Mouse (Mus musculus): Measurements from ENCODE around the gene Mast4.

Gene Mast4

GRCm38 (mm10) chr13:103037466-103037865 is 296.8 kb downstream of the Mast4 start:
- DNase-seq, result no peak

- no peak for DNase-seq
Observed at GRCm38 (mm10) chr13:103029377-103029776, 304.9 kb downstream of the Mast4 start.

- DNase-seq, result no peak
Observed at GRCm38 (mm10) chr13:103027456-103028078, 306.7 kb downstream of the Mast4 start.

- no peak for DNase-seq
Observed at GRCm38 (mm10) chr13:103025461-103025860, 308.8 kb downstream of the Mast4 start.

GRCm38 (mm10) chr13:103018481-103018880 is 315.8 kb downstream of the Mast4 start:
- no peak for DNase-seq

- DNase-seq, result no peak
Observed at GRCm38 (mm10) chr13:103017661-103018060, 316.6 kb downstream of the Mast4 start.

- no peak for DNase-seq
Observed at GRCm38 (mm10) chr13:103015131-103015750, 319.1 kb downstream of the Mast4 start.

- no peak for DNase-seq
Observed at GRCm38 (mm10) chr13:103014631-103015030, 319.7 kb downstream of the Mast4 start.

GRCm38 (mm10) chr13:103014222-103014621 is 320.1 kb downstream of the Mast4 start:
- no peak for DNase-seq

GRCm38 (mm10) chr13:103005227-103005626 is 329.1 kb downstream of the Mast4 start:
- DNase-seq, result no peak

GRCm38 (mm10) chr13:103001831-103002230 is 332.5 kb downstream of the Mast4 start:
- DNase-seq, result no peak

GRCm38 (mm10) chr13:103000891-103001290 is 333.4 kb downstream of the Mast4 start:
- no peak for DNase-seq

- no peak for DNase-seq
Observed at GRCm38 (mm10) chr13:102994098-102994497, 340.2 kb downstream of the Mast4 start.

GRCm38 (mm10) chr13:102992680-102993423 is 341.4 kb downstream of the Mast4 start:
- no peak for DNase-seq

GRCm38 (mm10) chr13:102991928-102992327 is 342.4 kb downstream of the Mast4 start:
- no peak for DNase-seq

- DNase-seq, result no peak
Observed at GRCm38 (mm10) chr13:102991196-102991595, 343.1 kb downstream of the Mast4 start.

GRCm38 (mm10) chr13:102990085-102990484 is 344.2 kb downstream of the Mast4 start:
- no peak for DNase-seq

- DNase-seq, result no peak
Observed at GRCm38 (mm10) chr13:102989616-102990015, 344.7 kb downstream of the Mast4 start.

GRCm38 (mm10) chr13:102988976-102989375 is 345.3 kb downstream of the Mast4 start:
- no peak for DNase-seq

GRCm38 (mm10) chr13:102988251-102988895 is 345.9 kb downstream of the Mast4 start:
- no peak for DNase-seq

- no peak for DNase-seq
Observed at GRCm38 (mm10) chr13:102984550-102984949, 349.7 kb downstream of the Mast4 start.

GRCm38 (mm10) chr13:102973853-102974252 is 360.4 kb downstream of the Mast4 start:
- no peak for DNase-seq

- DNase-seq, result no peak
Observed at GRCm38 (mm10) chr13:102963471-102963870, 370.8 kb downstream of the Mast4 start.

All from thymus, postnatal 14 days (tissue).